Mouse (Mus musculus) telencephalon, adult 2 months (tissue): ENCODE measurements around the gene Rab11b.

Experiments used
- DNase-seq: peaks from one replicate; pipeline ENCODE4 v3.0.0-alpha.2; 2011; ENCODE audit warnings: low read depth, low spot score

The Rab11b gene

GRCm38 (mm10) chr17:33717982-33718381, 42.3 kb downstream of the Rab11b start:
- no peak for DNase-seq

GRCm38 (mm10) chr17:33717246-33717645, 43.1 kb downstream of the Rab11b start:
- DNase-seq, result no peak

GRCm38 (mm10) chr17:33714779-33715178, 45.6 kb downstream of the Rab11b start:
- no peak for DNase-seq

GRCm38 (mm10) chr17:33713271-33713670, 47.1 kb downstream of the Rab11b start:
- no peak for DNase-seq

GRCm38 (mm10) chr17:33709834-33710233, 50.5 kb downstream of the Rab11b start:
- no peak for DNase-seq

- no peak for DNase-seq
Measured at GRCm38 (mm10) chr17:33703091-33703490, 57.2 kb downstream of the Rab11b start.

GRCm38 (mm10) chr17:33702178-33702577, 58.2 kb downstream of the Rab11b start:
- DNase-seq, result no peak

- no peak for DNase-seq
Measured at GRCm38 (mm10) chr17:33695471-33695870, 64.9 kb downstream of the Rab11b start.
